Mouse (Mus musculus): Measurements from ENCODE around the gene Zfp385b. TPM values are rescaled to one million over a fixed set of nuclear protein-coding genes. Genes with fewer than 3 reads are reported as not detected.

Gene Zfp385b
- total and polyA plus RNA-seq, 3 experiments: 7.3 to 8.2 (median 7.9) TPM

DNA sequence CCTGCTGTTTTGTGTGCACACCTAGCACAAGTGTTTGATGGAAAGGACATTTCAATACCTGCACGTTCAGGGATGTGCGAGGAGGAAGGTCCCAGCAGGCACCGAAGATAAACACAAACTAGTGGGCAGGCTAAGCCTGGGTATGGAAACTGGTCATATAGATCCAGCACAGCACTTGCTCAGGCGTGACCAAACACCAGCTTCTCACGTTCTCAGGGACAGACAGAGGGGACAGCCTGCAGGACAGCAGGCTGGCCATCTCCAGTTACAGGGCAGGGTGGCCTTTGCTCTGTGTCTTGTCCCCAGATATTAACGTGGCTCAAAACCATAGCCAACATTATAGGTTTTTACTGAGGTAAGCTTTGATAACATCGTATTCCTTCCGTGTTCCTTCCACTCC, 128.3 kb downstream of the Zfp385b start:
- intact Hi-C loops (cut with DNase I): no loop called here

DNA sequence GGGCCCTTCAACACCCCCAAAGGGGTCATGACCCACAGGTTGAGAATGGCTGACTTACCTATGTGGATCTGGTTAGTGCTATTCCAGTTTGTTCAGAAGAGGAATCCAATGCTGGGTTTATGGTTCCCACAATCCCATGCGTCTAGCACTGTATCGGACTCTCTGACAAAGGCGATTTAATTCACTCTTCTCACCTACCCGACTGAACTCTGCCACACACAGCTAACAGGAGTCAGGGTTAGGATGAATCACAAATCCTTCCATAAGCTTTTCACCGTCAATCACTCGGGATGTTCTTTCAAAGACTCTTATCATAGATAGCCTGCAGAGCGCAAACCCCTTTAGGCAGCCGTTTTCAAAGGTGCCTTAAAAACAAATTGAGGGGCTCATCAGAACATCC, 129.1 kb downstream of the Zfp385b start:
- DNase-seq: no peak
- TF ChIP-seq CTCF (IDR thresholded peaks at IDR 0.05) (no peak), POLR2A (IDR thresholded peaks at IDR 0.05; ENCODE audit: insufficient read depth, low read depth, low read length) (no peak), EP300 (IDR thresholded peaks at IDR 0.05; ENCODE audit: insufficient read depth, low read depth, low read length) (no peak)
- 66% methylated on average over 8 of the region's 8 CpGs for WGBS
- Histone ChIP-seq H3K4me3 (no peak overlapping the region), H3K27ac (no peak overlapping the region), H3K36me3 (ENCODE audit: control insufficient read depth, insufficient read depth, low read length) (no peaks in the 10 kb centered on the region), H3K4me1 (ENCODE audit: control insufficient read depth, insufficient read depth, low read length) (no peaks in the 10 kb centered on the region), H3K9ac (ENCODE audit: low read depth, low read length) (no peak overlapping the region), H3K79me2 (replicated peaks; ENCODE audit: control insufficient read depth, insufficient read depth, low read length) (no peaks in the 10 kb centered on the region), H3K27me3 (ENCODE audit: control insufficient read depth, insufficient read depth, low read length) (no peaks in the 10 kb centered on the region)
- intact Hi-C loops (cut with DNase I): no loop called here

More for the DNA sequence above, 128.3 kb downstream of the Zfp385b start:
- H3K36me3 ChIP-seq (ENCODE audit: control insufficient read depth, insufficient read depth, low read length): no peaks in the 10 kb centered on the region
- no peaks in the 10 kb centered on the region for H3K27me3 ChIP-seq (ENCODE audit: control insufficient read depth, insufficient read depth, low read length)
- H3K4me1 ChIP-seq (ENCODE audit: control insufficient read depth, insufficient read depth, low read length): no peaks in the 10 kb centered on the region
- no peak overlapping the region for H3K27ac ChIP-seq
- TF ChIP-seq EP300 (IDR thresholded peaks at IDR 0.05; ENCODE audit: insufficient read depth, low read depth, low read length): no peak
- TF ChIP-seq POLR2A (IDR thresholded peaks at IDR 0.05; ENCODE audit: insufficient read depth, low read depth, low read length): no peak
- TF ChIP-seq CTCF (IDR thresholded peaks at IDR 0.05): no peak
- no peak overlapping the region for H3K9ac ChIP-seq (ENCODE audit: low read depth, low read length)
- no peaks in the 10 kb centered on the region for H3K79me2 ChIP-seq (replicated peaks; ENCODE audit: control insufficient read depth, insufficient read depth, low read length)
- no peak for DNase-seq
- WGBS: 77% methylated on average over 8 of the region's 8 CpGs
- no peak overlapping the region for H3K4me3 ChIP-seq

DNA sequence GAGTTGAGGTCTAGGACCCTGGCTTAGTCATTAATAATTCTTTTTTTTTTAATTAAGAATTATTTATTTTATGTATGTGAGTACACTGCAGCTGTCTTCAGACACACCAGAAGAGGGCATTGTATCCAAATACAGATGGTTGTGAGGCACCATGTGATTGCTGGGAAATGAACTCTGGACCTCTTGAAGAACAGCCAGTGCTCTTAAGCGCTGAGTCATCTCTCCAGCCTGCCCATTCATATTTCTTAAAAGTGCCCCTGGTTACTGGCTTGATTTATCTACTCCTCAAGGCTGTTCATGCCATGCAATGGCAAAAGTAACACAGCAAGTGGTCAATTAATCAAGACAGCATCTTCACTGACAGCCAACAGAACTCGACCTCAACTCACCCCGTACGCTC, 130.8 kb downstream of the Zfp385b start:
- 82% methylated on average over 4 of the region's 4 CpGs for WGBS
- H3K79me2 ChIP-seq (replicated peaks; ENCODE audit: control insufficient read depth, insufficient read depth, low read length): no peaks in the 10 kb centered on the region
- intact Hi-C loops (cut with DNase I): no loop called here
- no peak overlapping the region for H3K4me3 ChIP-seq
- no peak for DNase-seq
- no peak for TF ChIP-seq CTCF (IDR thresholded peaks at IDR 0.05)
- H3K27ac ChIP-seq: no peak overlapping the region
- no peaks in the 10 kb centered on the region for H3K36me3 ChIP-seq (ENCODE audit: control insufficient read depth, insufficient read depth, low read length)
- H3K27me3 ChIP-seq (ENCODE audit: control insufficient read depth, insufficient read depth, low read length): no peaks in the 10 kb centered on the region
- H3K9ac ChIP-seq (ENCODE audit: low read depth, low read length): no peak overlapping the region
- no peaks in the 10 kb centered on the region for H3K4me1 ChIP-seq (ENCODE audit: control insufficient read depth, insufficient read depth, low read length)

DNA sequence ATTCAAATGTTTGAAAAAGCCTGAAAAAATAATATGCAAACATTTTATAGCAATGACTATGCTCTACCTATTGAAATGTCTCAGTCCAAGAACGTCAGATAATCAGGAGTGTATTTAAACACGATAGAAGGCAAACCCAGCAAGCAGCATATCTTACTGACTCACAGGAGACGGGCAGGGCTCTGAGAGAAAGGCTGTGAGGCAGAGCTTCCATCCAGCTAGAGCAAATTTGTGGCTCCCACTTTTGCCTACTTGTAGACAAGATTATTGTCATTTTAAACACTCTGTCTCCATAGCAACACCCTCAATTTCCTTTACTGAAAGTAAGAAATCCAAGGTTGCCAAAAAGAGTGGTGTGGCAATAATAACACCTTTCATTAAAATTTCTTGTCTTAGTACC, 135.4 kb downstream of the Zfp385b start:
- Histone ChIP-seq H3K27ac (no peak overlapping the region), H3K27me3 (ENCODE audit: control insufficient read depth, insufficient read depth, low read length) (no peaks in the 10 kb centered on the region), H3K4me3 (no peak overlapping the region), H3K36me3 (ENCODE audit: control insufficient read depth, insufficient read depth, low read length) (no peaks in the 10 kb centered on the region), H3K4me1 (ENCODE audit: control insufficient read depth, insufficient read depth, low read length) (no peaks in the 10 kb centered on the region; the same call in 1 of the 2 replicates), H3K9ac (ENCODE audit: low read depth, low read length) (no peak overlapping the region), H3K79me2 (replicated peaks; ENCODE audit: control insufficient read depth, insufficient read depth, low read length) (no peaks in the 10 kb centered on the region)
- TF ChIP-seq POLR2A (IDR thresholded peaks at IDR 0.05; ENCODE audit: insufficient read depth, low read depth, low read length) (no peak), CTCF (IDR thresholded peaks at IDR 0.05) (no peak), EP300 (IDR thresholded peaks at IDR 0.05; ENCODE audit: insufficient read depth, low read depth, low read length) (no peak)
- intact Hi-C loops (cut with DNase I): no loop called here
- 65% methylated on average over 3 of the region's 3 CpGs for WGBS
- no peak for DNase-seq

DNA sequence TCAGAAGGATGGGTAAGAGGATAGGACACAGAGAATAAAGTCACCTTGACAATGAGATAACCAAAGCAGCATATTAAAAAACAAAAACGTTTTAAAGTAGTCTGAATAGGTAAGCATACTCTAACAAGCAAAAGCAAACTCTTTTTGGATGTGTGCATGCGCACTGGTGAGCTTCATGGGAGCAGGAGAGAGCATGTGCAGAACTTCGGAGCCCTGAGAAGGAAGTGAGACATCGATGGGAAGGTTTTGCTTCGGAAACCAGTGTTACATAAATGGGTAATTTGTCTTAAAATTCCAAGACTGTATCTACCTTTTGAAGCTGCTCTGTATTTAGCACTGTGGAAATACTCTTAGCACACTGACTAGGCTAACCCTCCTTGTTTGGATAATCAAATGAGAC, 137.2 kb downstream of the Zfp385b start:
- no peak for TF ChIP-seq POLR2A (IDR thresholded peaks at IDR 0.05; ENCODE audit: insufficient read depth, low read depth, low read length)
- no peak for TF ChIP-seq CTCF (IDR thresholded peaks at IDR 0.05)
- TF ChIP-seq EP300 (IDR thresholded peaks at IDR 0.05; ENCODE audit: insufficient read depth, low read depth, low read length): no peak
- no peak overlapping the region for H3K9ac ChIP-seq (ENCODE audit: low read depth, low read length)
- intact Hi-C loops (cut with DNase I): no loop called here
- DNase-seq: no peak
- no peak overlapping the region for H3K4me3 ChIP-seq
- no peak overlapping the region for H3K27ac ChIP-seq
- H3K36me3 ChIP-seq (ENCODE audit: control insufficient read depth, insufficient read depth, low read length): no peaks in the 10 kb centered on the region
- H3K79me2 ChIP-seq (replicated peaks; ENCODE audit: control insufficient read depth, insufficient read depth, low read length): no peaks in the 10 kb centered on the region
- WGBS: 75% methylated on average over 5 of the region's 5 CpGs
- no peaks in the 10 kb centered on the region for H3K27me3 ChIP-seq (ENCODE audit: control insufficient read depth, insufficient read depth, low read length)
- no peaks in the 10 kb centered on the region; the same call in 1 of the 2 replicates for H3K4me1 ChIP-seq (ENCODE audit: control insufficient read depth, insufficient read depth, low read length)

DNA sequence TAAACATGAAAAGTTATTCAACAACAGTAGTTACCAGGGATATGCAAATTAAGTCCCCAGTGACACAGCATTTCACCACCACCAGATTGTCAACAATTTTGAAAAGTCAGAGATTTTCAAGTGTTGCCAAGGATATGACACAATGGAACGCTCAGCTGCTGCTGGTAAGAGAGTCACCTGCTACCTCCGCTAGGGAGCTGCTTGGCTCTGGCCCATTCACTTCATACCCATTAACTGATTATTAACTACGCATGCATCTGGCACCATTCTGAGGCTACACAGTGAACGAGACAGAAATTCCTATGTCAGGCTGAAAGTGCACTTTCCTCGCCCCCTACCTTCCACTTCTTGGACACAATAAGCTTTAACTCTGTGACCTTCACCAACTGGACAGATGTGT, 137.7 kb downstream of the Zfp385b start:
- H3K27ac ChIP-seq: no peak overlapping the region
- WGBS: 54% methylated on average over 5 of the region's 5 CpGs

More for the DNA sequence above, 137.7 kb downstream of the Zfp385b start:
- no peaks in the 10 kb centered on the region for H3K79me2 ChIP-seq (replicated peaks; ENCODE audit: control insufficient read depth, insufficient read depth, low read length)
- no peak for DNase-seq
- TF ChIP-seq EP300 (IDR thresholded peaks at IDR 0.05; ENCODE audit: insufficient read depth, low read depth, low read length) (no peak), CTCF (IDR thresholded peaks at IDR 0.05) (no peak), POLR2A (IDR thresholded peaks at IDR 0.05; ENCODE audit: insufficient read depth, low read depth, low read length) (no peak)
- no peaks in the 10 kb centered on the region; the same call in 1 of the 2 replicates for H3K4me1 ChIP-seq (ENCODE audit: control insufficient read depth, insufficient read depth, low read length)
- no peak overlapping the region for H3K4me3 ChIP-seq
- no peaks in the 10 kb centered on the region for H3K36me3 ChIP-seq (ENCODE audit: control insufficient read depth, insufficient read depth, low read length)
- intact Hi-C loops (cut with DNase I): no loop called here
- H3K27me3 ChIP-seq (ENCODE audit: control insufficient read depth, insufficient read depth, low read length): no peaks in the 10 kb centered on the region
- H3K9ac ChIP-seq (ENCODE audit: low read depth, low read length): no peak overlapping the region
